Mouse (Mus musculus) Muller cell, postnatal 12 days (primary cell): Measurements from ENCODE around the gene Neurl1a.

Source experiments
- DNase-seq: peaks from one replicate; pipeline ENCODE4 v3.0.0-alpha.2; 2015; ENCODE audit errors: inconsistent ontology term

Neurl1a gene

DNA sequence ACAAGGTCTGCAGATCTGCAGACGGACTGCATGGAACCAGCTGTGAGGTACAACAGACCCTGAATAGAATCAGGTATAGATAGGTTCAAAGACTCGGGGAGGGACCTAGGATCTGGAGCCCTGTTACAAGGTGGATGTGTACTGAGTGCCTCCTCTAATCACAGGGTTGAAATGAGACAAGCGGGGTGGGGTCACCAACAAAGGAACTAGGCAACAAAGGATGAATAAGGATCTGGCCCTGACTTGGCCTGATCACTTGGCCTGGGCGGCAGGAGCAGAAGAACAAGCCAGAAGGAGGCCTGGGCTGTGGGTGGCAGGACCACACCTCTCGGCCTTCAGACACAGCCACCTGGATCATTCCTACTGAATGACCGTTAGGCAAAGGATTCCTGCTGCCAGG, 107.0 kb downstream of the Neurl1a start:
- DNase-seq = no peak

DNA sequence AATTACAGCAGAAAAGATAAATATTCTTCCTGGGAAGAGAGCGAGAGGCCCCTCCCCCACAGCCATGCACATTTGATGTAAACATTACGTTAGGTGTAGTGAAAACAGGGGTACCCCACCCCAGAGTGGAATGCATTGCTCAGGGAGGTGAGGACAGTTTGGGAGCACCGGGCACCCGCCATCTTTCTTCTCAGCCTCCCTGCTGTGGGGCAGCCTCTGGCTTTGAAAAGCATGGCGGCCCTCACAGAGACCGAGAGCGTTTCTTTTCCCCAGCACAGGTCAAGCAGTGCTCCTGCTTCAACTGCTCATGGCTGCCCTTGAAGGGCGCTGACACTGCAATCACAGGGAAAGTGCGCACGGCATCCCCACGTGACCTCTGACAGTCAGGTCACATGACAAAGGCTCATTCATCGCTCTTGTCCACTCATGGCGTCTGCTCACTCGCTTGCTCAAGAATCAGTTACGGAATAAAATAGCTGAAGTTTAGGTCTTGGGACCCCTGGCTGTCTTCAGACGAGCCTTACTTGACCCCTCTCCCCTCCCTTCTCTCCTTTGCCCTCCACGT, 108.3 kb downstream of the Neurl1a start:
- no peak for DNase-seq

DNA sequence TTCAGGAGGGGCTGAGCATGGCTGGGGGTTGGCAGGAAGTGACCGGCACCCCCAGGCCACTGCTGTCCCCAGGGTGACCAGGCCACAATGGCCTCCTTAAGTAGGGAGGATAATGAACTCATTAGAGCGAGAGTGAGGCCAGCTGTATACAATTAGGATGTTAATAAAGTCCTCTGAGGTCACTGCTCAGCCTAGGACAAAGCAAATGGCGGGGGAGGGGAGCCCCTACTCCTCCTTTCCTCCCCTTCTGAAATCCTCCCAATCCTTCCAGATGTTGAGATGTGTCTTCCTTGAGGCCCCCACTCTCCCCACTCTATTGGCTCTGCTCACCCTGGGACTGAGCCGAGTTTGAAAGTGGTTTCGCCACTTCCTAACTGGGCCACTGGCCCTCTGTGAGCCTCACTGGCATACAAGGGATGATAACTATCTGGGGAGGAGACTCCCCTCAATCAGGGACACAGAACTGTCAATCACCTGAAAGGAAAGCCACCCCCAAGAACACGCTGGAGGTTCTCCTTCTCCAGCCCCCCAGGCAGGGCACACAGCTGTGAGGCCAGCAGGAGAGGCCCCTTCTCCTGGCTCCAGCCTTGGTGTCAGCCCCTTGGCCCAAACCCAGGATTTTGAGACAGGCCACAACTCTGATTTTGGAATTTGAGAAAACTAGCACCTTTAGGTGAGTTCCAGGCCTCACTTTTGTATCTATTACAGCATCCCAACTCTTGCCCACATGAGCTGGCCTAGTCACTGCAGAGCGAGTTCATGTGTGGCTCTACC, 112.9 kb downstream of the Neurl1a start:
- peak; percentile 62 for DNase-seq

DNA sequence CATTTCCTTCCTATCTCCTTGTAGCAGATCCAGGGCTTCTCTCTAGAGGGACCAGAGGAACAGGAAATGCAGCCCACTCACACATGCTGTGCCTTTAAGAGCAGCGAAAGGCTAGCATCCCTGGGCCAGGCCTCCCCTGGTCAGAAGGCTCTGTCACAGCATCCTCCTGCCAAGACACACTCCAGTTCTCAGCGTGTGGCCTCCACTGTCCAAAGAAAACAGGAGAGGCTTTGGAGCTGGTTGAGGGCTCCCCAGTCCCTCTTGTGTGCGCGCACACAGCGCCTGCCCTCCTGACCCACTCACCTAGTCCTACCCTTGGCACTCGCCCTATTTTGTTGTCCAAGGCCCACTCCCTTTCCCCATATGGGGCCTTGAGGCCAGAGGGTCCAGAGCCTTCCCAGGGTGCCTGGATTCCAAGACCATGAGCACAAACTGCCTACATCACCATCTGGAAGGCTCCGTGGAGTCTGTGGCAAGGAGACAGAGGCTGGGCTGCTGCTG, 113.9 kb downstream of the Neurl1a start:
- DNase-seq = peak; percentile 68

DNA sequence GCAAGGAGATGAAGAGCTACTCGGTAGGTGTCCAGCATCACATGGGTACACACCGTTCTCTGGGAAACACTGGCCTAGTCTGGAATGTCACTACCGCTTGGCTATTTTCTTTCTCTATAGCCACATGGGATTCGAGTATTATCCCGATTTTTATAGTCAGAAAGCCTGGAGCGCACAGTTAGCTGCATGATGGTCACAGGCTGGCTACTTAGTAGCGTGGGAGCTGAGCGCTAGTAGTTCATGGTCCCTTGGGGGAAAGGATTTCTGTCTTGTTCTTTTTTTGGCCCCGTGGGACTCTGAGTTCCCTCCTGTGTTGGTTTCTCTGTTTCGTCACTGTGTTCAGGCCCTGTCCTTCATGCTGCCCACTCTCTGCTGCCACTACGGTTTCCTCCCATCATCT, 119.5 kb downstream of the Neurl1a start:
- DNase-seq = no peak

DNA sequence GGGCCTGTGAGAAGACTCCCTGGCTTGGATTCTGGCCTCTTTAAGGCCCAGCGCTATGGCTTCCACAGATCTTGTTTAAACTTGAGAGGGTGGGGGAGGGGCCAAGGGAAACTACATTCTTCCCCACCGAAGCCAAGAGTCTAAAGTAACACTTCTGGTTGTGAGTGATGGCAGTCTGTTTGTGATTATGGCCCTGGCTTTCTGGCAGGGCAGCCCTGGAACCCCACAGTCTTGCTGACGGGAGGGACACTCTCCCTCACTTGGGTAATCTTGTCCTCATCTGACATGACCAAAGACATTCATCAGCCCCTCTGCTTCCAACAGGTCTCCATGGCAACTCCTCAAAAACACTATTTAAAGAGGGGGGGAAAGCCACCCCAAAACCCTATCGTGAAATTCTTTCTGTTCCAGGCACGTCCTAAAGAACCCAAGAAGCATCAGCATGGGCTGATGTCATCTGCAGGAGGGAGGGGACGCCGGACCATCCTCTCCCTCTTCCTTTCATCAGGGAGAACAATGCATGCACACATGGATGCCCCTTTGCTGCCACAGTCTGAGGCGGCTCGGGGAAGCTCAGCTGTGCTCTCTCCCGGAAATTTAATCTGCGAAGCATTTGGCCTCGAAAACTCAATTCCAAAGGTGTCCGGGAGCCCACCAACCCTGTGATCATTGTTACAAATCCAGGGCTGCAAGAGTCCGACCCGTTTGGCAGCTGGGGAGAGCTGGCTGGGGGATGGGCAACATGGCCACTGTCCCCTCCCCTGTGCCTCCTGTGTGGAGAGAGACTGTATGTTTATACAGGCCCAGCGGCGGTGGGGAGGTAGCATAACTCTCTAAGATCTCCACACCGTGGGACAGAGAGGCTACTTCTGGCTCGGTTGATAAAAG, 122.9 kb downstream of the Neurl1a start:
- peak; percentile 89 for DNase-seq

DNA sequence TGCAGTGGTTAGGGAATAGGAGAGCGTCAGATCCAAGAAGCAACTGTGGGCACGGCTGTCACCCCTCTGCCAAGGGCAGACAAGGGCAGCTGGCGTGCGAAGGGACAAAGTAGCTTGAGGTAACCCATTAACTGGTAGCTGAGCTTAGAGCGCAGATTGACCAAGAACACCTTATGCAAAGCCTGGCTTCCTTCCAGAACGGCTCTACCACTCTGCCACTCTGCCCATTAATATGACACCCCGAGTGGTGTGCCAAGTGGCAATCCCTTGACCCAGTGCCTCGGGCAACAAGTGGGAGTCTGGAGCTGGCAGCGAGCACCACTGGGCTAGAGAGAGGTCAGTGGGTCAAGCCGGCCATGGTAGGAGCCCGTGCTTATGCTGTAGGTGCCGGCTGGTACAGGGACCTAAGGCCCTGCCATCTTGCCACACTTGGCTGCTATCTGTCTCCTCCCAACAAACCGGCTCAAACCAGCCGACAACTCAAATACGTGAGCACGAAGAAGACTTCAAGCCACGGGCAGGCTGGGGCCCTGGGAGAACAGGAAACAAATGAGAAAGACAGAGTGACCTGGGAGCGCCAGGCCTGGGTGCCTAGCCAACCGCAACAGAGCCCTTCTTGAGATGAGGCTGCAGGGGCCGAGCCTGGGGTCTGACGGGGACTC, 123.7 kb downstream of the Neurl1a start:
- peak; percentile 77 for DNase-seq

DNA sequence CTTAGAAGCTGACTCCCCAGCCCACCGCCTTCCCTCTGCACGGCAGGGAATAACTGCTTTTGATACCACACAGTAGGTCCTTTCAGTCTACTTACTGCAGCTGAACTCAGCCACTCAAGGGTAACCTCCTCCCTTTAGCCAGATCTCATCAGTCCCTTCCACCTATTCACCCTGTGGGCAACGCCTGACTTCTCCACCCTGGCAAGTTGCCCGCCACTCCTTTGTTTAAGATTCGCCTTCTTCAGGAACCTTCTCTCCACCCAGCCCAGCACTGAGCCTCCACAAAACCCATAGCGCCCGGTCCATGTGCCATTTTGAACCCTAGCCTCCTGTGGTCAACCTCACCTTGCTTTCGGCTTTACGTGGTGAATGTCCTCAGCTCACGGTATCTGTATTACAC, 124.5 kb downstream of the Neurl1a start:
- no peak for DNase-seq

DNA sequence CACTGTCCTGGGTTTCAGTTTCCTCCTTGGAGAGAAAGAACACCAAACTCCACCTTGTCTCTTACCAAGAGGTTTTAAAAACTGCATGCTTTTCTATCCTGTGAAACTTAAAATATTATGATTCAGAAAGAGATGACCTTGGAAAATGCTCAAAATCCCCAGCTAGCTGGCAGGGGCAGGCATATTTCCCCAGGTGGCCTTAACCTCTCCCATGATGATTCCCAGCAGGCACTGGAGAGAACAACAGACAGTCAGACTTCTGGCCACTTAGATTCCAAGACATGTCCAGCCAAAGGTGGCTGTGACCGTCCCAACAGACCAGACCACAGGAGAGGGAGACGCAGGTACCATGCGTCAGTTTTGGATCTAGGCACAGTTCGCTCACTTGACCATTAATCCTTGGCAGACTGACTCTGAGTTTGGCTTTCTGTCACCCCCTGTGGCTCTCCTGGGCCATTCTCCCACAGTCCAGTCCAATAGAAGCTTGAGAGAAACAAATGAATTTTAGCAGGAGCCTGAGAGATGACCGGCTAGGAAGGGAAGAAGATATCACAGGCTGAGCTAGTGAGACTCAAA, 125.6 kb downstream of the Neurl1a start:
- no peak for DNase-seq

DNA sequence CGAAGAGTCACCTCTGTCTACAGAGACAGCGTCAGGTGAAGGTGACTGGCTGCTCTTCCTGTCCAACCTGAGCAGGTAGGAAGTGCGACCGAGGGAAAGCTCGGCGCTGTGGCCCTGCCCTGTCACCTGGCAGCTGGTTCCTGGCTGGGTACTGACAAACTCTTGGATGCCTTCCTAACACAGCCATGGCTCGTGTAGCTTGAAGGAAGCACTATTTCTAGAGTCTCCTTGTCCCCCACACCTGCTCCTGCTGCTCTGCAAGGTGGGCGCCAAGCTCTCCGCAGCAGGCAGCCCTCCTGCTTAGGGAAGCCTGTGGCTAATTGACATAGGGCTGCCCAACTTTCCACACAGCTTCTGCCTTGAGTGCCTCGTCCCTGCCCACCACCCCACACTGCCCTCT, 126.8 kb downstream of the Neurl1a start:
- no peak for DNase-seq

DNA sequence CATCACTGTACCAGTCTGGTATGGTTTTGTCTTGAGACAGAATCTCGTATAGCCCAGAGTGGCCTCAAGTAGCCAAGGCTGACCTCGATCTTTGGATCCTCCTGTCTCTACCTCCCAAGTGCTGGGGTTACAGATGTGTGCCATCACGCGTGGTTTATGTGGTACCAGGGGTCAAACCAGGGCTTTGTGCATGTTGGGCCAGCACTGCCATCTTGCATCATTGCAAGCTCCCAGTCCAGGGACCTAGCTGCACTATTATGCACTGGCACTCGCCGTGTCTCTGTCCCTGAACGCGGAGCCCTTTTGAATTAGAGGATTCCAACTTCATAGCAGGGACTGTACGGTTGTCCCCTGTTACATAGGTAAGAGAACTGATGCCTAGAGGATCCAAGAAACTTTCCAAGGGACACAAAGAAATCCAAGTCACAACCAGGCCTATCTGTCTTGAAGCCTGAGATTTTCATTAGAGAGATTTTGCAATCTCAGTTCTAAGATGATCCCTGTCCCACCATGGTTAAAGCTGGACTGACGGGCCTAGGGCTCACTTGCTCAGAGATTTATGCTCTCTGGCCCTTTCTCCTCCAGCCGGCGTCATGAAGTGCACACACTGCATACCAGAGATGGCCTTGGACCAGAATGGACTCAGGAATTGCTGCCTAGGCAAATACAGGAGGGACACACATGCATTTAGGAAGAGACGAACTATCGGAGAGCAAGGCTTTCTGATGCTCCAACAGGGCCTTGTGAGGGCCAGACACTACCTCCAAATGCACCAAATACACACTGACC, 127.7 kb downstream of the Neurl1a start:
- DNase-seq = no peak

DNA sequence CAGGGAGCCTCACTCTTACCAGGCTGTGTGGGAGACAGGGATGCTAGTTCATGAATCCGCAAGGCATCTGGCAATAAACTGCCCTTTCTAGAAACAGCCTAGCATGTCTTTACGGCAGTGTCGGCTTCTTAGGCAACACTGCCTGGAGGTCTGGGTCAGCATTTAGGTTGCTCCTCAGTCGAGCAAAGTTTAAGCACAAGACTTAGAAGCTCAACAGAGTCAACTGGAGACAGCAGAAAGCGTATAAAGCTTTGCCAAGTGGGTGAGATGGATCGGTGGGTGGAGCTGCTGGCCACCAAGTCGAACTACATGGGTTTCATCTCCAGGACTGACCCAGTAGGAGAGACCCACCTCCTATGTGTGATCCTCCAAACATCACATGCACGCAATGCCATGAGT, 128.3 kb downstream of the Neurl1a start:
- no peak for DNase-seq
